Mouse (Mus musculus): Measurements from ENCODE around the gene Grk6.

Gene Grk6

DNA sequence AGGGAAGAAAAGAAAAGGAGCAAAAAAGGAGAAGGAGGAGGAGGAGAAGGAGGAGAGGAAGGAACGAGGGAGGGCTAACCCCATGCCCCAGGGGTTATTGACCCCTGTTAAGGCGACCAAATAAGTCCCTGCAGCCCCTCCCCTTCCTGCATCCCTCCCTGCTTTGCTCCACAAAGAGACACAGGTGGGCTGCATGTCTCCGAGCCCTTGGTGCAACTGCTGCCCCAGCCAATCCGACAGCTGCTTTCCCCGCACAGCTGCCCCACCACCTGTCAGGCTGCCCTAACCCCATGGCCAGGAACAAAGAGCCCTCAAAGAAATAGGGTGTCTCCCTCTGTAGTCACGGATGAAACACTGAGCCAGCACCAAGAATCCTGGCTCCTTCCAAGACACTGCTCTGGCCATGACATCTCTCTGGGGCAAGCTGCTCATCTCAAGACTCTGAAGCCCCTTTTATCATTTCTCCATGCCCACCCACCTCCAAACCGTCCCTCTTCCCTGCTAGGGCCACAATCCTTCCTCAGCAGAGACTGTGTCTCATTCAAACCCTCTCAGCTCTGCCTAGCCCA, 39.7 kb downstream of the Grk6 start:
- no peak for DNase-seq (ENCODE audit: low spot score)

- no peak for DNase-seq (ENCODE audit: low spot score)
These were observed 41.3 kb downstream of the Grk6 start for GRCm38 (mm10) chr13:55486029-55486794.

DNA sequence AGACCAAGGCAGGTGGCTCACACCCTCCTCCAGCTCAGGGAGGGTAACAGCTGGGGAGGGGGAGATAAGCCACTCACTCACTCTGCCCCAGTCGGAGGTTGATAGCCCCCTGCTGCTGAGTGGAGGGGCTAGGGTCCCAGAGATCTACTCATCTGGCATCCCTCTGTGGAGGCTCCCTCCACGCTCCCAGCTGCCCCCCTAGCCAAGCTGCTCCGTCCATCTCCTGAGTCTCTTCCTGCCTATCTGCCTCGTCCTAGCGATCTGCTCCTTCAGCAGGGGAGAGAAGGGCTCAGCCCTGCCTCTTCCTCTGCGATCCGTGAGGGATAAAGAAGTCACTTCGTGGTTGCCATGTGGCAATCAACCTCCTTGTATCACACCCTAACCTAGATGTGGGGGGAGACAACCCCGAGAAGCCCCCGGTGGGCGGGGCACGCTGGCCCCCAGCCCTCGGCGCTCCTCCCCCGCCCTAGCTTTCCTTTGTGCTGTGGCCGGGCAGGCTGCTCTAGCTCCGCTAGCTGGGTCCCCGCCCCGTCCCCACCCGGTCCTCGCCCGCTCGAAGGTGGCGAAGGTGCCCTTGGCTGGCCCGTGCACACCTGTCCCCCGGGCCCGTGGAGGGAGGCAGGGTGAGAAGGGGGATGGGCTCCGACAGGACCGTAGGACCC, 42.2 kb downstream of the Grk6 start:
- DNase-seq (ENCODE audit: low spot score), result no peak

DNA sequence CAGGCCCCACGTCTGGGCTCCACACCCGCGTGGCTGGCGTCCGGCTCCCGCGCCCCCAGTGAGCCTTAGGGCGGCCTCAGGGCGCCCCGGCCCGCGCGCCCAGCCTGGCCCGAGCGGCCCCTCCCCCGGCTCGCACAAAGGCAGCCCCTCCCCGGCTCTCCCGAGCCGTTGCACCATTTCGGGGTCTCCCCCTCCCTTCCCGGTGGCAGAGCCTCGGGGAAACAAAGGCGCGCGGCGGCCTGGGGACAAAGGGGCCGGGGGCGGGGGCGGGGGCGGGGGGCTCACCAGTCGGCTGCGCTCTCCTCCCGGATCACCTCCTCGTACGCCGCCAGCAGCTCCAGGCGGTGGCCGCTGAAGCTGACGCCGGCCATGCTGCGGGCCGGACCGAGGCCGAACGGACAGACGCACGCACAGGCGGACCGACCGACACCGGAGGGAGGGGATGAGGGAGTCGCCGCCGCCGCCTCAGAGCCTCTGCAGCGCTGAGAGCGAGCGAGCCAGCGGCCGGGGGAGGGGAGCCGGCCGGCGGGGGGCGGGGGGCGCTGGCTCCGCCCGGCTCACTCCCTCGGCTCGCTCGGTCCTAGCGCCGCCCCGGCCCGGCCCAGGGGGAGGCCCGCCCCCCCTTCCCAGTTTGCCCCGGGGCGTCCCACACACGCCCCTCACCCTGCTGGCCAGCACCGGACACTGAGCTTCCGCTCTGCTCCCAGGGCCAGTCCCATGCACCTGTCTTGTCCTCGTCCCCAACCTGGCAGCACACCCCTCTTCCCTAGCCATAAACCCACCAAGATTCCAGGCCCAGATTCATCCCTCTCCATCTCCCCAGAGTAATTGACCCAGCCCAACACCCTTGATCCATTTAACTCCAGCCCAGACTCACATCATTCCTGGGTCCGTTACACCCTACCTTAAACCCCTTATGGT, 43.0 kb downstream of the Grk6 start, which contains the start of gene Dbn1:
Gene Dbn1 (minus strand): TSS at position 534 of the 921 bp plus-strand sequence.
- DNase-seq (ENCODE audit: low spot score), result no peak

- DNase-seq (ENCODE audit: low spot score), result no peak
These were observed 49.4 kb downstream of the Grk6 start for GRCm38 (mm10) chr13:55494257-55494656.

DNA sequence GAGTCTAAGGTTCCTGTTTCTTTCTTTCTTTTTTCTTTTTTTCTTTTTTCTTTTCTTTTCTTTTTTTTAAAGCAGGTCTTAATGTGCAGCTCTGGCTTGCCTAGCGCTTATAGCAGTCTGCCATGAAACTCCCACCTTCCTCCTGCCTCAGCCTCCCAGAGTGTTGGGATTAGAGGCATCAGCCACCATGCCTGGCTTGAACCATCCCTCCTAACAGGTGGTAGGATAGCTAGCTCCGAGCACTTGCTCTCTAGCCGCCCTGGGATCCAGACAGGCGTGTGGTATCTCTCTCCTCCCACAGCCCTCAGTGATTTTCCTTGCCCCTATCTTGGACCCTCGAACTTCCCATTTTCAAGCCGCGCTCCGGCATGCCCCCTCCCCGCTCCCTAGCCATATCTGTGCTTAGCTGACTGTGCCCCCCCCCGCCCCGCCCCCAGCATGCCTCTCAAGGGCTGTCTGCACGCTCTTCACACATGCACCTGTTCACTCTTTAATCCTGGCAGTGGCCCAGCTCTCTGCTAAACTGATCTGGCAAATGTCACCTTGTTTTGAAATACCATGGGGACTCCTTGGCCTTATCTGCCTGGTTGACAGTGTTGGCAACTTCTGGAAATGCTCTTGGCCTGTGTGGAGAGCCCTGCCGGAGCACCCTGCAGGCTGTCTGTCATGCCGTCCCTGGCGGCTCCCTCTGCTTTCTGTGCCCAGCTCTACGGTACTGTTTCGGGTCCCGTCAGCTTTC, 50.2 kb downstream of the Grk6 start:
- no peak for DNase-seq (ENCODE audit: low spot score)

DNA sequence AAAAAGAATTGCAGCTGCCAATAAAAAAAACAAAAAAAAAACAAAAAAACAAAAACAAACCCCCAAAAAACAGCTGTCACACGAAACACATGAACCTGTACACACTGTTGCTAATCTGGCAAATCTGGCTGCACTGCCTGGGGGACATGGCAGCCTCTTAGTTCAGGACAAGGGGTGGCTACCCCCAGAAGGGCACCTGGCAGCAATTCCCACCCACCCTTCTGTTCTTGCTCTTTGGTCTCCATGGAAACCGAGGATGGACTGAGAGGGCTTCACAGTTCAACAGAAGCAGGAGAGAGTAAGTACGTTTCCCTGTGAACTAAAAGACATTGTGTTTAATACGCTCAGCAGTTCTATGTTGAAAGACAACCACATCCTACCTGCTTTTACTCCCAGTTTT, 50.8 kb downstream of the Grk6 start:
- DNase-seq (ENCODE audit: low spot score), result no peak

DNA sequence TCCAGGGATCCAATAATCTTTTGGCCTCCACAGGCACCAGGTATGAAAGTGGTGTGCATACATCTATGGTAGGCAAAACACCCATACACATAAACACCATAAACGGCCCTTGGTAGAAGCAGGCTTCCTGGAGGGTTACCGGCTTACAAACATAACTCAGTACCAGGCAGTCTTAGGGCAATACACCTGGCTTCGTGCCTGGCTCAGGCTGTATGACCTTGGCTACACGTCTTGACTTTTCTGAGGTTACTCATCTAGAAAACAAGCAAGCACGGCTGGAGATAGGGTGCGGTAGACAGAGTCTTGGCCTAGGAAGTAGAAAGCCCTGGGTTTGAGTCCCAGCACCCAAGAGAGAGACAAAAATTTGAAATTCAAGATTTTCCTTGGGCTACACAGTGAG, 51.8 kb downstream of the Grk6 start:
- DNase-seq (ENCODE audit: low spot score), result no peak

DNA sequence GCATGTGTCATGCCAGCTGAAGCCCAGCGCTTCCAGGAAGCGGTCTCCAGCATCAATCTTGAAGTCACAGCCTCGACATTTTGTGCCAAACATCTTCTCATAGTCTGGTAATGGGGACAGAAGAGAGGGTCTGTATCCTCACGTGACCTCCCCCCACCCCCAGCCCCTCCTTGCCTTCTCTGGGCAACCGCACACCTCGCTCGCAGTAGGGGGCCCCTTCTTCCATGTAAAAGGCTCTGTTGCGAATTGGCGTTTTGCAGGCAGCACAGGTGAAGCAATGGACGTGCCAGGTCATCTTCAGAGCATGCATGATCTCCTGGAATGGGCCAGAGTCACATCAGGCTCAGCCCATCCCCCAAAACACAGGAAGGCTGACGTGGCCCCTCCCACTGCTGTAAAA, 54.0 kb downstream of the Grk6 start:
- no peak for DNase-seq (ENCODE audit: low spot score)

DNA sequence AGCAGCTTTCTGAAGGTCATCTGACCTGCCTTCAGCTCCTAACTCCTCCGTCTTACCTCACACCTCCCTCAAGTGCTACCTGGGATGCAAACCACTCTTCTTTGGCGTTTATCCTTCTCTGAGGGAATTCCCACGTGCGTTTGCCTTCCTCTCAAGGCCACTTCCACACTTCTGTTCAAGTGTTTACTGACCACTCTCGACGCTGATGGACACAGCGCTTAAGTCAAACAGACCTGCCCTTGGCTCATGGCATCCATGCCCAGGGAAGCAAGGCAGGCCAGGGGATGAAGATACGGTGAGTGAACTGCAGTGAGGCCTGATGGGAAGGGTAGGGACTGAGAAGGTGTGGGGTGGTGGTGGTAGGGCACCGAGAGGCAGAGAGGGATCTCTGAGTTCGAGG, 55.7 kb downstream of the Grk6 start:
- DNase-seq (ENCODE audit: low spot score), result no peak

GRCm38 (mm10) chr13:55502405-55502804, 57.5 kb downstream of the Grk6 start:
- DNase-seq (ENCODE audit: low spot score), result no peak

GRCm38 (mm10) chr13:55504390-55504789, 59.5 kb downstream of the Grk6 start:
- no peak for DNase-seq (ENCODE audit: low spot score)

- no peak for DNase-seq (ENCODE audit: low spot score)
These were observed 60.9 kb downstream of the Grk6 start for GRCm38 (mm10) chr13:55505810-55506209.

DNA sequence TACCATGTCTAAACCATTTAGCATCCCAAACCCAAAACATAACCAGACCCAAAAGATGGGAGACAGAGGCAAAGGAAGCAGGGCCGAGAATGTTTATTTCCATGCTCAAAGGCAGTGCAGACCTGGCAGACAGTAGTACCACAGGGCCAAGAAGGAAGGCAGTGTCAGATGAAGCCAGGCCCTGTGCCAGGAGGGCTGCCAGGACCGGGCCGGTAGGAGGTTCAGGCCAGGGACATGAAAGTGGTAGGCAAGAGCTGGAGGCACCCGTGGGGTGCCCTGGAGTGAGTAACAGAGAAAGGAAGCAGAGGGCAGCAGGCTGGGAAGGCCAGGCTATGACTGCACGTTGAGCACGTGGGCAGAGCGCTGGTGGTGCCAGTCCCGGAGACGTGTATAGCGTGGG, 61.8 kb downstream of the Grk6 start:
- DNase-seq (ENCODE audit: low spot score), result no peak

DNA sequence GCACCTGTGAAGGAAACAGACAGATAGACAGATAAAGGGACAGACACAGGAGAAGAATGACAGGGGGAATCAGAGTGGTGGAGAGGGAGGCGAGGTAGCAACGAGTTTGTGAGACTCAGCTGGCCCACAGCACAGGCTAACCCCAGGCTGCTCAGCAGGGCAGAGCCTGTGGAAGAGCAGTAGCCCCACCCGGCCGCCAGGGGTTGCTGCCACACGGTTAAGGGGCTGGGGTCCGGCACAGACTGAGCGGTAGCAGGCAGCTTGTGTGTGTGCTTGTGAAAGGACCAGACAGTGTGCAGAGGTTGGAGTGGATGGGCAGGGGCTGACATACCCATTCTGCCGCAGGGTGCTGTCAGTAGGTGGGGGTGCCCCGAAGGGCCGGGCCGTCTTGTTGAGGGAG, 63.0 kb downstream of the Grk6 start:
- DNase-seq (ENCODE audit: low spot score), result no peak

- DNase-seq (ENCODE audit: low spot score), result no peak
These were observed 63.7 kb downstream of the Grk6 start for GRCm38 (mm10) chr13:55508531-55508930.

DNA sequence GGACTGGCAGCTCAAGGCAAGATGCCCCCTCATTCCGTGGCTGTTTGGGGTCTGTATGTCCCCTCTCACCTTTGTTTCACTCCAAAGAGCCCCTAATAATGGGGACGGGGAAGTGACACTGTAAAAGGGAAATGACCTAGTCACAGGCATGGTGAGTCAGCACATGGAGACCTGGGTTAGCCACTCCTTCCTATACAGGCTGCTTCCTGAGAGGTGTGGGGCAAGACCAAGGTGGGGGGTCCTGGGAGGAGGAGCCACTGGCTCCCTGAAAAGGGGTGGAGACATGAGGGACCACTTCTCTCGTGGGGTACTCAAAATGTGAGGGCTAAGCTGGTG, 65.4 kb downstream of the Grk6 start:
- no peak for DNase-seq (ENCODE audit: low spot score)

Data from c-Kit-positive CD71-positive TER-119-positive erythroid progenitor cells, embryonic 14.5 days (primary cell).